In the genomic region with DNA sequence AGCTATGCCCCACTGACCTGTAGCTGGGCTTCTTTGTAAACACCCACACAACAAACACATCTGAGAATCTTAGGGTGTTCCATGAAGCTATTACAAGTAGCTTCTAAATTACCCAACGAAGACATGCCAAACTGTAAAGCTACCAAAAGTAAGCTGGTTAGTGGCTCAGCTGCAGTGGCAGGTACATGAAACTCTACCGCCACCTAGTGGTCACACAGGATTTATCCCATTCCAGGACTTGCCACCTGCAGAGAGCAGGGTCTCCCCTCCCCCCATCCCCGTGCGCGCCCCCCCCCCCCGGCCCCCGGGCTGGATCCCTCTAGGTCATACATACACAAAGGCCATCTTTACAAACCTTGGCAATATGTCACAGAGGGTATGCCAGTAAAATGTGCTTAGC, we compare ENCODE assay signal across 8 mouse cellular contexts.
DNase-seq lines count a peak whose midpoint lies in the region.

No protein-coding gene starts in this region.

- DNase-seq in CD4-positive, CD25-positive, alpha-beta regulatory T cell, adult 2 months (ENCODE audit: low read depth, low spot score) = peak; percentile 89
- peak; percentile 20 for DNase-seq in Muller cell, postnatal 12 days (ENCODE audit: inconsistent ontology term)
- DNase-seq in cerebellum, postnatal 10 days = peak; percentile 90 to 93
- peak; percentile 73 to 81 for DNase-seq in heart, adult 18-20 months
- peak; percentile 68 to 85 for DNase-seq in kidney, postnatal 25 days
- peak; percentile 55 to 78 for DNase-seq in lung, adult 18-20 months
- DNase-seq in retina, postnatal 1 day = peak; percentile 80
- peak; percentile 36 to 67 for DNase-seq in urinary bladder, postnatal 4 days (ENCODE audit: low spot score in 2 of 2)

Comparison
In these comparisons a context has a peak if more than half of its experiments do, and no peak if none do; other contexts are left out.
1. Peak in every context shown above with its lines: DNase-seq.
2. DNase-seq: peak in every context shown above with its lines; median percentile 92 in cerebellum, postnatal 10 days; 89 in CD4-positive, CD25-positive, alpha-beta regulatory T cell, adult 2 months; 80 in retina, postnatal 1 day; 77 in heart, adult 18-20 months; 76 in kidney, postnatal 25 days; 66 in lung, adult 18-20 months; 52 in urinary bladder, postnatal 4 days; 20 in Muller cell, postnatal 12 days.